16 mouse cellular contexts compared by ENCODE assay signal in genomic region chr3:51814073-51814472, GRCm38 (mm10).
"Had no signal": no experiment of that assay in that cellular context is flagged by ENCODE, and none has a peak within 500 bp of the region (broad histone marks: within the 10 kb centered on the region; RNA-seq: fewer than 3 reads in every experiment).

No protein-coding gene starts in this region.

- DNase-seq: kidney, adult 9 months; kidney, postnatal 4 days; lung, embryonic 14.5 days; lung, postnatal 10 days; midbrain, embryonic 14.5 days; right cerebral cortex, adult 18-20 months; right cerebral cortex, postnatal 25 days; thymus, postnatal 4 days had no signal

- H3K4me2 ChIP-seq: limb, embryonic 15.5 days; lung, embryonic 14.5 days; neural tube, embryonic 15.5 days had no signal

- H3K9ac ChIP-seq: limb, embryonic 15.5 days; lung, embryonic 14.5 days; neural tube, embryonic 15.5 days had no signal

- H3K27ac ChIP-seq: kidney, postnatal 0 days; layer of hippocampus, adult 2 months; limb, embryonic 15.5 days; macrophage; neural tube, embryonic 15.5 days had no signal

- H3K36me3 ChIP-seq: limb, embryonic 15.5 days; neural tube, embryonic 15.5 days had no signal

- H3K27me3 ChIP-seq: limb, embryonic 15.5 days; neural tube, embryonic 15.5 days had no signal

- H3K9me3 ChIP-seq: limb, embryonic 15.5 days; neural tube, embryonic 15.5 days had no signal

- ATAC-seq: inflammation-experienced regulatory T-cells, adult 6 months; intestine, postnatal 0 days had no signal

- H3K4me3 ChIP-seq: layer of hippocampus, adult 2 months; limb, embryonic 15.5 days; myocyte; neural tube, embryonic 15.5 days had no signal
